Mouse (Mus musculus) E14TG2a.4 (cell line): ENCODE measurements around the gene Zfand3.

Experiments used
- H3K27me3 ChIP-seq: 2 replicates; pipeline ENCODE4 v1.6.1; 2014; ENCODE audit warnings: low read length, control low read depth; ENCODE audit not compliant: insufficient read depth
- H3K36me3 ChIP-seq: 2 replicates; pipeline ENCODE4 v1.6.1; 2014; ENCODE audit warnings: low read length, control low read depth; ENCODE audit not compliant: insufficient read depth
- H3K4me1 ChIP-seq: replicated peaks from 2 replicates; pipeline ENCODE4 v1.6.1; 2014; ENCODE audit warnings: low read depth, low read length, control low read depth
- H3K4me3 ChIP-seq: replicated peaks from 2 replicates; pipeline ENCODE4 v1.5.1; 2014; ENCODE audit warnings: mild to moderate bottlenecking, low read length
- H3K9me3 ChIP-seq: 2 replicates; pipeline ENCODE4 v1.6.1; 2014; ENCODE audit warnings: low read length, control low read depth
- CTCF ChIP-seq: conservative IDR thresholded peaks from 2 replicates; pipeline ENCODE4 v1.5.1; 2014; ENCODE audit warnings: low read length
- NANOG ChIP-seq: IDR thresholded peaks from 2 replicates; pipeline ENCODE4 v1.6.1; 2014; ENCODE audit warnings: borderline replicate concordance, low read length, mixed read lengths
- POU5F1 ChIP-seq: IDR thresholded peaks from 2 replicates; pipeline ENCODE4 v1.6.1; 2014; ENCODE audit warnings: low read length, borderline replicate concordance

The Zfand3 gene

DNA sequence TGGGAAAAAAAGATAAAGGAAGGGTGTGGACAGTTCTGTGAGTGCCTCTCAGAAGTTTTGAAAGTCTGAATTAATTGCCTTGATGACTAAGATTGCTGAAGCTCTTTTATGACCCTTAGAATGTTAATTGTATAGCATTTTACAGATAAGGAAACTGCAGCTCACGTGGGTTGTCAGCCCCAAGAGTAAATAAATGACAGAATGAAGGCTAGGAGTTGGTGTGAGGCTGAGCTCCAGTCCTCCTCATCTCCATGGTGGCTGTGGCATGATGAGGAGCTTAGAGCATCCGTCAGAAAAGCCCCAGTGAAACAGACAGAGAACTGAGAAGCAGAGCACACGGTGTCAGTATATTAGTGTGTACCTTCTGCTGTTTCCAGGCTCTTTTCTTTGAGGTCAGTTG is 59.3 kb downstream of the Zfand3 start:
- TF ChIP-seq NANOG (no peak), POU5F1 (no peak), CTCF (no peak)
- Histone ChIP-seq H3K9me3 (0 out of 2 replicates have a peak, but pooled peaks cover 5% of the 10 kb centered on the region), H3K36me3 (0 out of 2 replicates have a peak, but pooled peaks cover 4% of the 10 kb centered on the region), H3K4me3 (no peak overlapping the region), H3K4me1 (peaks cover 2% of the 10 kb centered on the region; the same call in 1 of the 2 replicates), H3K27me3 (no peaks in the 10 kb centered on the region)

GRCm38 (mm10) chr17:30064746-30065145 is 60.2 kb downstream of the Zfand3 start:
- Histone ChIP-seq H3K27me3 (no peaks in the 10 kb centered on the region), H3K36me3 (0 out of 2 replicates have a peak, but pooled peaks cover 4% of the 10 kb centered on the region), H3K4me1 (no peaks in the 10 kb centered on the region), H3K4me3 (no peak overlapping the region), H3K9me3 (0 out of 2 replicates have a peak, but pooled peaks cover 5% of the 10 kb centered on the region)
- TF ChIP-seq POU5F1 = no peak
- TF ChIP-seq NANOG = no peak
- TF ChIP-seq CTCF = no peak

- Histone ChIP-seq H3K4me3 (no peak overlapping the region), H3K36me3 (0 out of 2 replicates have a peak, but pooled peaks cover 6% of the 10 kb centered on the region), H3K4me1 (no peaks in the 10 kb centered on the region), H3K9me3 (0 out of 2 replicates have a peak, but pooled peaks cover 5% of the 10 kb centered on the region), H3K27me3 (no peaks in the 10 kb centered on the region)
- TF ChIP-seq CTCF (no peak), POU5F1 (no peak), NANOG (no peak)
Observed at GRCm38 (mm10) chr17:30069776-30070175, 65.2 kb downstream of the Zfand3 start.

GRCm38 (mm10) chr17:30070631-30071030 is 66.1 kb downstream of the Zfand3 start:
- Histone ChIP-seq H3K4me1 (no peaks in the 10 kb centered on the region), H3K27me3 (no peaks in the 10 kb centered on the region)
- no peak for TF ChIP-seq NANOG
- no peak for TF ChIP-seq CTCF
- TF ChIP-seq POU5F1 = no peak

DNA sequence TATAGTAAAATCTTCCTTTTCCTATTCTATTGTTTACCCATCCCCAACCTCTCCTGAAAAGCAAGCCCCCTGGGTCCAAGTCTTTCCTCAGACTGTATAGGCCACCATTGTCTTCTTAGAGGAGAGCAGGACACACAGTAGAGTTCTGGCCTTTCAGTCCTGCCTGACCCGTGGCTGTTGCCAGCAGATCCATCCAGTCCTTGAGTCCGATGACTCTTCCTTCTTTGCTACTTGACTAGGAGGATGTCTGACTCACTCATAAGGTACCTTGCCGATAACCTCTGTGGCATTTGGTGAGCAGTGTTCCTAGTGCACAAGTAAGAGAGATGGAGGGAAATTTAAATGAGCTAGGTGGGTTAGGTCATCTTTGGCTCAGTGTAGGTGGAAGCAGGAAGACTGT is 68.1 kb downstream of the Zfand3 start:
- no peaks in the 10 kb centered on the region for H3K27me3 ChIP-seq

More at GRCm38 (mm10) chr17:30070631-30071030, 66.1 kb downstream of the Zfand3 start:
- Histone ChIP-seq H3K36me3 (0 out of 2 replicates have a peak, but pooled peaks cover 6% of the 10 kb centered on the region), H3K4me3 (no peak overlapping the region), H3K9me3 (0 out of 2 replicates have a peak, but pooled peaks cover 5% of the 10 kb centered on the region)

GRCm38 (mm10) chr17:30075896-30076295 is 71.4 kb downstream of the Zfand3 start:
- 0 out of 2 replicates have a peak, but pooled peaks cover 6% of the 10 kb centered on the region for H3K36me3 ChIP-seq
- H3K27me3 ChIP-seq = no peaks in the 10 kb centered on the region
- no peak overlapping the region for H3K4me3 ChIP-seq
- no peaks in the 10 kb centered on the region for H3K4me1 ChIP-seq
- H3K9me3 ChIP-seq = no peaks in the 10 kb centered on the region
- TF ChIP-seq POU5F1 (no peak), CTCF (no peak), NANOG (no peak)

More for the DNA sequence above, 68.1 kb downstream of the Zfand3 start:
- no peaks in the 10 kb centered on the region for H3K4me1 ChIP-seq
- no peak overlapping the region for H3K4me3 ChIP-seq
- 0 out of 2 replicates have a peak, but pooled peaks cover 6% of the 10 kb centered on the region for H3K36me3 ChIP-seq
- 0 out of 2 replicates have a peak, but pooled peaks cover 3% of the 10 kb centered on the region for H3K9me3 ChIP-seq
- TF ChIP-seq POU5F1 (no peak), CTCF (no peak), NANOG (no peak)

DNA sequence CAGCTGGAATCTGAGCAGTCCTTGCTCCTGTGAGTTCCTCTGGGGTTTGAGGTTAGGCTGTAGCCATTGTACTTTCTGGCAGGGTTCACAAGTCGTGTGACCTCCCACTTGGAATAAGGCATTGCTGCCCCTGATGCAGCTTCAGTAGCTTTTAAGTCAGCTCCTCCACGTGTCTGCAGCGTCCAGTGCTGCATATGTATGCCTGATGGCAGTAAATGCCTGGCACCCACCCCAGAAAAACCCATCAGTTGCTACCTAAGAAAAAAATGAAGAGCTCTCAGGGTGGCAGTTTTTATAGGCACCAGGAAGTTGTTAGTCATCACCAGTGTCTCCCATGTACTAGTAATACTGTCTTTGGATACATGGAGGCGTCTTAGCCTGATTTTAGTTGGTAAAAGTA is 79.5 kb downstream of the Zfand3 start:
- TF ChIP-seq POU5F1 (no peak), NANOG (no peak), CTCF (no peak)
- H3K4me3 ChIP-seq = no peak overlapping the region

GRCm38 (mm10) chr17:30086695-30087094 is 82.2 kb downstream of the Zfand3 start:
- Histone ChIP-seq H3K36me3 (peaks cover 8% of the 10 kb centered on the region; the same call in 1 of the 2 replicates), H3K9me3 (no peaks in the 10 kb centered on the region), H3K27me3 (no peaks in the 10 kb centered on the region), H3K4me3 (no peak overlapping the region), H3K4me1 (peaks cover 3% of the 10 kb centered on the region)
- TF ChIP-seq POU5F1 (no peak), NANOG (no peak), CTCF (no peak)

More for the DNA sequence above, 79.5 kb downstream of the Zfand3 start:
- no peaks in the 10 kb centered on the region for H3K27me3 ChIP-seq
- peaks cover 8% of the 10 kb centered on the region; the same call in 1 of the 2 replicates for H3K36me3 ChIP-seq
- H3K4me1 ChIP-seq = no peaks in the 10 kb centered on the region
- H3K9me3 ChIP-seq = no peaks in the 10 kb centered on the region

DNA sequence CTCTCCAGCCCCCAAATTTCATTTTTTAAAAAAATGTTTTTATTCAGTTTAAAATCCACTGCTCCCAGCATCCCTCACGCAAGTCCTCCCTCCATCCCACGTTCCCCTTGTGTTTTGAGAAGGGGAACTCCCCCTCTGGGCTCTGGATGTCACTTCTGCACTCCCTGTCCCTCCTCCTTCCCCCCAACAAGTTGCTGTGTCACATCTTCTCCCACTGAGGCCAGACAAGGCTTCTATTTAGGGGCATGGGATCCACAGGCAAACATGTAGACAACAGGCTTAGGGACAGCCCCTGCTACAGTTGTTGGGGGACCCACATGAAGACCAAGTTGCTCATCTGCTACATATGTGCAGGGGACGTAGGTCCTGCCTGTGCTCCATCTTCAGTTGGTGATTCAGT is 83.9 kb downstream of the Zfand3 start:
- TF ChIP-seq CTCF (no peak), NANOG (no peak), POU5F1 (no peak)
- Histone ChIP-seq H3K36me3 (no peaks in the 10 kb centered on the region), H3K27me3 (no peaks in the 10 kb centered on the region), H3K9me3 (no peaks in the 10 kb centered on the region), H3K4me1 (peaks cover 3% of the 10 kb centered on the region), H3K4me3 (no peak overlapping the region)
